Mouse (Mus musculus): Measurements from ENCODE around the gene Ninj2. TPM values are rescaled to one million over a fixed set of nuclear protein-coding genes. Genes with fewer than 3 reads are reported as not detected.

Ninj2 gene
- polyA plus RNA-seq, 1 experiment from 2014 or later = not detected

DNA sequence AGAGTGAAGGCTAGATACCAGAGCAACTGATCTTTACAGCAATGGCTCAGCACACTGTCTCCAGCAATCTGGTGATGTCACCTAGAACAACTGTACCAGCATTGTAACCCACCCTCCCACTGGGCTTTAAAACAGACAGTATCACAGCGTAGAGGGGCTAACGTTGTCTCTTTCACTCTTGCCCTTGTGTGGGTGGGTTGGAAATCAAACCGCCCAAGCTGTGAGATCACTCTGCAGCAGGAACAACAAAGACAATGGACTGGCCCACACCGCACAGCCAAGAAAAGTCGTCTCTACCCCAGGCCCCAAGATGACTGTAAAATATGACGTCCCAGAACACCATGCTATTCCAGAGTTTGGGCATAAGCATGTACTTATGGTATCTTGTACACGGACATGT lies 136.7 kb downstream of the Ninj2 start:
- 85% methylated on average over 7 of the region's 7 CpGs for WGBS
- H3K9ac ChIP-seq (replicated peaks; ENCODE audit: low read length) = no peak overlapping the region
- no peaks in the 10 kb centered on the region for H3K27me3 ChIP-seq (ENCODE audit: control insufficient read depth, insufficient read depth, low read length)
- H3K9me3 ChIP-seq (replicated peaks; ENCODE audit: control insufficient read depth, low read length) = no peaks in the 10 kb centered on the region
- H3K4me1 ChIP-seq (ENCODE audit: control insufficient read depth, insufficient read depth, low read length) = no peaks in the 10 kb centered on the region
- DNase-seq (ENCODE audit: low spot score) = no peak
- H3K4me2 ChIP-seq (ENCODE audit: low read depth, low read length) = no peak overlapping the region
- no peak for ATAC-seq (replicated peaks; ENCODE audit: insufficient number of reproducible peaks, low FRiP score, low TSS enrichment, low read depth)
- no peaks in the 10 kb centered on the region for H3K36me3 ChIP-seq (replicated peaks; ENCODE audit: control insufficient read depth, insufficient read depth, low read depth, low read length)
- H3K27ac ChIP-seq (replicated peaks; ENCODE audit: low read depth, low read length) = no peak overlapping the region
- H3K4me3 ChIP-seq (ENCODE audit: low read depth, low read length) = no peak overlapping the region

DNA sequence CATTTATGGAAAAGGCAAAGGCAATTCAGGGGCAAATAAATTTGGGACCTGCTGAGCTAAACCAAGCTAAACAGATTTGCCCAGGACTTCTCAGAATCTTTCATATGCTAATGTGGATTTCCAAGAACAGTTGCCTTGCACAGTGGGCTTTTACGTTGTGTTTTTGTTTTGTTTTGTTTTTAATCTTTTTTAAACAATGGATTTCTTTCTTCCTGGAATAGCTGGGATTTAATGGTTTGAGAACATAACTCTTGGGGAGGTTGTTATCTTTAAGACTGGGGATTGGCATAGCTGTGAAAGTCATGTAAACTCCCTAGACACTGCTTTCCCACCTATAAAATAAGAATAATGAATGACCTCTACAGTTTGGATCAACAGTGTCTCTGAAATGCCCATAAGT lies 137.3 kb downstream of the Ninj2 start:
- no peak overlapping the region for H3K4me2 ChIP-seq (ENCODE audit: low read depth, low read length)
- H3K9ac ChIP-seq (replicated peaks; ENCODE audit: low read length) = no peak overlapping the region
- ATAC-seq (replicated peaks; ENCODE audit: insufficient number of reproducible peaks, low FRiP score, low TSS enrichment, low read depth) = no peak
- H3K4me3 ChIP-seq (ENCODE audit: low read depth, low read length) = no peak overlapping the region
- DNase-seq (ENCODE audit: low spot score) = no peak
- 40% methylated on average over 1 of the region's 1 CpGs for WGBS
- no peaks in the 10 kb centered on the region for H3K4me1 ChIP-seq (ENCODE audit: control insufficient read depth, insufficient read depth, low read length)
- no peak overlapping the region for H3K27ac ChIP-seq (replicated peaks; ENCODE audit: low read depth, low read length)
- H3K36me3 ChIP-seq (replicated peaks; ENCODE audit: control insufficient read depth, insufficient read depth, low read depth, low read length) = no peaks in the 10 kb centered on the region
- no peaks in the 10 kb centered on the region for H3K27me3 ChIP-seq (ENCODE audit: control insufficient read depth, insufficient read depth, low read length)
- H3K9me3 ChIP-seq (replicated peaks; ENCODE audit: control insufficient read depth, low read length) = no peaks in the 10 kb centered on the region

DNA sequence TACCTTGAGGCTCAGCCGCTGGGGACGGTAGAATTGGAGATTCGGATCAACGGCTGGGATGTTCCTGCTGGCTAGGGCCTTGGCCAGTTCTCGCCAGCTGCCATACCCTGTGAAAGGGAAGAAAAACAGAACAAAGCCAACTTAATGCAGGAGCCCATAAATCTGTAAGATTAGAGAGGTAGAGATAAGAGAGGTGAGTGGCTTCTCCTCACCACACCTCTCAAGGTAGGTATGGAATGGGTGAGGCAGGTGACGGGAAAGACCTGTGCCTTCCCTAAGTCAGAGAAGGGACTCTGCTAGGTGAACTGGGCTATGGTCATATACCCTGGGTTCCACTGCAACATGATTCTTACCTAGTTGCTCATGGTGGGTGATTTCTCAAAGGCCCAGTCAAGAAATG lies 139.7 kb downstream of the Ninj2 start:
- no peaks in the 10 kb centered on the region for H3K9me3 ChIP-seq (replicated peaks; ENCODE audit: control insufficient read depth, low read length)
- no peaks in the 10 kb centered on the region for H3K36me3 ChIP-seq (replicated peaks; ENCODE audit: control insufficient read depth, insufficient read depth, low read depth, low read length)
- DNase-seq (ENCODE audit: low spot score) (no peak), ATAC-seq (replicated peaks; ENCODE audit: insufficient number of reproducible peaks, low FRiP score, low TSS enrichment, low read depth) (no peak)
- no peak overlapping the region for H3K9ac ChIP-seq (replicated peaks; ENCODE audit: low read length)
- no peak overlapping the region for H3K4me2 ChIP-seq (ENCODE audit: low read depth, low read length)
- no peak overlapping the region for H3K4me3 ChIP-seq (ENCODE audit: low read depth, low read length)
- H3K27me3 ChIP-seq (ENCODE audit: control insufficient read depth, insufficient read depth, low read length) = no peaks in the 10 kb centered on the region
- 92% methylated on average over 6 of the region's 6 CpGs for WGBS
- H3K27ac ChIP-seq (replicated peaks; ENCODE audit: low read depth, low read length) = no peak overlapping the region
- no peaks in the 10 kb centered on the region for H3K4me1 ChIP-seq (ENCODE audit: control insufficient read depth, insufficient read depth, low read length)

DNA sequence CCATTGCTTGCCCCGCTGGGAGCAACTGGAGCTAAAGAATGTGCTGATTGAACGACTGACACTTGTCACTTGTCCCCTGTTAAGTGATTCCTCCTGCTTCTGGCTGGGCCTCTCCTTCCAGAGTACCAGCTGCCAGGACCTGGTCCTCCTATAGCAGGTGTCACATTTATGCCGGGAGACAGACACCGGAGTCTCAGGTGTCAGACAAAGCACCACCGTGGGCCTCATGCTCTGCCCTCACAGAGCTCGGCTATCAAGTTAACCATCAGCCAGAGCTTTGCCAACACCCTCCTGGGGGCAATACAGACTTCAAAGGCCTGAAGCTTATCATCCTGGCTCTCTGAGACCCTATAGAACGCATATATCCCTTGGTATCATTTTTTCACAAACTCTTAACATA lies 142.7 kb downstream of the Ninj2 start:
- Histone ChIP-seq H3K27ac (replicated peaks; ENCODE audit: low read depth, low read length) (no peak overlapping the region), H3K4me1 (ENCODE audit: control insufficient read depth, insufficient read depth, low read length) (no peaks in the 10 kb centered on the region), H3K9me3 (replicated peaks; ENCODE audit: control insufficient read depth, low read length) (no peaks in the 10 kb centered on the region), H3K27me3 (ENCODE audit: control insufficient read depth, insufficient read depth, low read length) (no peaks in the 10 kb centered on the region), H3K4me2 (ENCODE audit: low read depth, low read length) (no peak overlapping the region), H3K9ac (replicated peaks; ENCODE audit: low read length) (no peak overlapping the region), H3K36me3 (replicated peaks; ENCODE audit: control insufficient read depth, insufficient read depth, low read depth, low read length) (no peaks in the 10 kb centered on the region), H3K4me3 (ENCODE audit: low read depth, low read length) (no peak overlapping the region)
- ATAC-seq (replicated peaks; ENCODE audit: insufficient number of reproducible peaks, low FRiP score, low TSS enrichment, low read depth) (no peak), DNase-seq (ENCODE audit: low spot score) (no peak)
- WGBS = 51% methylated on average over 7 of the region's 7 CpGs

DNA sequence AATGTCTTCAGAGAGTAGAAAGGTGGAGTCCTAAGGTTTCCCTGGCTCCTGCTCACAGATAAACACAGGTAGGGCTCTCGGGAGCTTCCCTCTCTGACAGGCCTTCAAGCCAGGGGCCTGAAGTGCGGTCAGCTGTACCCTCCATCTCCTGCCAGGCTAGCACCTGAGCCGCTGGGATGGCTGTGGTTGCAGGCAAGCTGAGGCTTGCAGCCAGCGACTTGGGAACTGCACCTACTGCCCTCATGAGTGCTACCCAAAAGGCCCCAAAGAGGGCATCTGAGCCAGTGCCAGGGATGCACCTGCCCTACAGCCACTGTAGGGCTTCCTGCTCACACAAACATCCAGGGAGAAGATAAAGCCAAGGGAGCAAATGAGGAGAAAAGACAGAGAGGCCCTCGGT lies 147.3 kb downstream of the Ninj2 start:
- DNase-seq (ENCODE audit: low spot score) (no peak), ATAC-seq (replicated peaks; ENCODE audit: insufficient number of reproducible peaks, low FRiP score, low TSS enrichment, low read depth) (no peak)
- H3K36me3 ChIP-seq (replicated peaks; ENCODE audit: control insufficient read depth, insufficient read depth, low read depth, low read length) = no peaks in the 10 kb centered on the region
- 85% methylated on average over 5 of the region's 5 CpGs for WGBS
- no peak overlapping the region for H3K4me3 ChIP-seq (ENCODE audit: low read depth, low read length)
- H3K27ac ChIP-seq (replicated peaks; ENCODE audit: low read depth, low read length) = no peak overlapping the region
- no peaks in the 10 kb centered on the region for H3K27me3 ChIP-seq (ENCODE audit: control insufficient read depth, insufficient read depth, low read length)
- no peak overlapping the region for H3K9ac ChIP-seq (replicated peaks; ENCODE audit: low read length)
- H3K4me2 ChIP-seq (ENCODE audit: low read depth, low read length) = no peak overlapping the region
- H3K9me3 ChIP-seq (replicated peaks; ENCODE audit: control insufficient read depth, low read length) = no peaks in the 10 kb centered on the region
- H3K4me1 ChIP-seq (ENCODE audit: control insufficient read depth, insufficient read depth, low read length) = no peaks in the 10 kb centered on the region

DNA sequence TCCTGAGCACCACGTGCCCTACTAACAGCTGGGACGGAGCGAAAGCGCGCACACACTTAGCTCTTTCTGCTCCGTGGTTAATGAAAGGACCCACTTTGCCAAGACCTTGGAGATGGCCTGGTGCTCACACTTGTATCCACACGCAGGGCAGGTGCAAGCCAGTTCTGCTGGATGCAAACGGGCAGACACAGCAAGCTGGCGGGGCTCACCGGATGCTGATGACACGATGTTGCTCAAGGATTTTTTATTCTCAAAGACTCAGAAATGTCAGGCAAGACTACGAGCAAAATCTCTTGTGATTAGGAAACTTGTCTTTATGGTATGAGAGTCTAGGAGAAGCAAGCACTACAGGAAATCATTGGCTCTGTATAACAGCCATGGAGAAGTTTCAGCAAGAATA lies 148.3 kb downstream of the Ninj2 start:
- H3K27ac ChIP-seq (replicated peaks; ENCODE audit: low read depth, low read length) = no peak overlapping the region
- 87% methylated on average over 12 of the region's 12 CpGs for WGBS
- no peak overlapping the region for H3K4me3 ChIP-seq (ENCODE audit: low read depth, low read length)
- no peaks in the 10 kb centered on the region for H3K36me3 ChIP-seq (replicated peaks; ENCODE audit: control insufficient read depth, insufficient read depth, low read depth, low read length)
- DNase-seq (ENCODE audit: low spot score) = no peak
- no peaks in the 10 kb centered on the region for H3K4me1 ChIP-seq (ENCODE audit: control insufficient read depth, insufficient read depth, low read length)
- H3K9me3 ChIP-seq (replicated peaks; ENCODE audit: control insufficient read depth, low read length) = no peaks in the 10 kb centered on the region
- no peaks in the 10 kb centered on the region for H3K27me3 ChIP-seq (ENCODE audit: control insufficient read depth, insufficient read depth, low read length)
- H3K9ac ChIP-seq (replicated peaks; ENCODE audit: low read length) = no peak overlapping the region
- no peak for ATAC-seq (replicated peaks; ENCODE audit: insufficient number of reproducible peaks, low FRiP score, low TSS enrichment, low read depth)
- H3K4me2 ChIP-seq (ENCODE audit: low read depth, low read length) = no peak overlapping the region

DNA sequence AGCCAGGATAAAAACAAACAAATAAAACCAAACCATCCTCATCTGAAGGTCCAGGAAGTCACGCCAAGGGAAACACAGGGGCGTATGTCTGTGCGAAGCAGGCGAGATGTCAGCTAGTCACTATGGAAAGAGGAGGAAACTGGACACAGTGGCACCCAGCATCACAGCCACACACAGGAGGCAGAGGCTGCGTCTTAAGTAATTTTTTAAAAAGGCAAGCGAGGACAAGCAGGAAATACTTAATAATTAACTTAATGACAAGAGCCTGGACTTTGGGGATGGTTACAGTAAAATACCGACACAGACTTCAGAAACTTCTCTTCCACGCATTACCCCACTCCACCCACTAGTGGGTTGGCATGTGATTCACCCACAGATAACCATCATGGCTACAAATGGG lies 149.4 kb downstream of the Ninj2 start:
- DNase-seq (ENCODE audit: low spot score) (no peak), ATAC-seq (replicated peaks; ENCODE audit: insufficient number of reproducible peaks, low FRiP score, low TSS enrichment, low read depth) (no peak)
- Histone ChIP-seq H3K27me3 (ENCODE audit: control insufficient read depth, insufficient read depth, low read length) (no peaks in the 10 kb centered on the region), H3K4me3 (ENCODE audit: low read depth, low read length) (no peak overlapping the region), H3K9ac (replicated peaks; ENCODE audit: low read length) (no peak overlapping the region), H3K4me1 (ENCODE audit: control insufficient read depth, insufficient read depth, low read length) (no peaks in the 10 kb centered on the region), H3K4me2 (ENCODE audit: low read depth, low read length) (no peak overlapping the region), H3K36me3 (replicated peaks; ENCODE audit: control insufficient read depth, insufficient read depth, low read depth, low read length) (no peaks in the 10 kb centered on the region), H3K27ac (replicated peaks; ENCODE audit: low read depth, low read length) (no peak overlapping the region), H3K9me3 (replicated peaks; ENCODE audit: control insufficient read depth, low read length) (no peaks in the 10 kb centered on the region)
- WGBS = 72% methylated on average over 8 of the region's 8 CpGs

DNA sequence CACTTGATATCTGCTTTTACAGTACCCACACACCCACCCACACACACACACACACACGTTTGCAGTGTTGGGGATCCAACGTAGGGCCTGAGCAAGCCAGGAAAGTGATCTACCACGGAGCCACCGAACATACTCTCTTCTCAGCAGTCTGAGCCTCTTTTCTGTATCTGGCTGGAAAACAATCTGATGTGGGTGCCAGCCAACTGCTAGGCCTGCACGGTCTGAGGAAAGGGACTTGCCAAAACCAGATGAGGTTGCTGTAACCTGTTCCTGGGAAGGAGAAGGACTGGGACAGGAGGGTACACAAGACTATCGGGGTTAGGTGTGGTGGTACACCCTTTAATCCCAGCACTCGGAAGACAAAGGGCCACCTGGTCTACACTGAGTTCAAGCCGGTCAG lies 150.1 kb downstream of the Ninj2 start:
- Histone ChIP-seq H3K27me3 (ENCODE audit: control insufficient read depth, insufficient read depth, low read length) (no peaks in the 10 kb centered on the region), H3K27ac (replicated peaks; ENCODE audit: low read depth, low read length) (no peak overlapping the region), H3K9ac (replicated peaks; ENCODE audit: low read length) (no peak overlapping the region), H3K36me3 (replicated peaks; ENCODE audit: control insufficient read depth, insufficient read depth, low read depth, low read length) (no peaks in the 10 kb centered on the region), H3K4me2 (ENCODE audit: low read depth, low read length) (no peak overlapping the region), H3K4me3 (ENCODE audit: low read depth, low read length) (no peak overlapping the region), H3K4me1 (ENCODE audit: control insufficient read depth, insufficient read depth, low read length) (no peaks in the 10 kb centered on the region), H3K9me3 (replicated peaks; ENCODE audit: control insufficient read depth, low read length) (no peaks in the 10 kb centered on the region)
- WGBS = 77% methylated on average over 8 of the region's 8 CpGs
- no peak for ATAC-seq (replicated peaks; ENCODE audit: insufficient number of reproducible peaks, low FRiP score, low TSS enrichment, low read depth)
- no peak for DNase-seq (ENCODE audit: low spot score)

DNA sequence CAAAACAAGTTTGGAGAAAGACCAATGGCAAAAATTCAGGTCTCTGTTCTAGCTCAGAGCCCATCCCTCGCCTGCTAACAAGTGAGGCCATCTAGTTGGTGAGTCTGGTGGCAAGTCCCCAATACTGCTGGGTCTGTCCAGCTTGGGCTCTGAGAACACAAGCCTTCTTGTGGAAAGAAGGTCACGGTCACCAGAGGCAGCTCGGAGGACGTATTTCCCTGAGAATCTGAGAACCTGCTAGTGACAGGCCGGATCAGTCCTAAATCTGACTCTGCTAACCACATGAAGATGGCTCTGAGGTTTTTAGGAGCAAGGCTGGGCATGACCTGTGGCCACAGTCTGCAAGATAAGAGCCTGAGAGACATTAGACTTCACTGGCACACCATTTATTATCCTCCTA lies 153.5 kb downstream of the Ninj2 start:
- H3K9me3 ChIP-seq (replicated peaks; ENCODE audit: control insufficient read depth, low read length) = no peaks in the 10 kb centered on the region
- no peak overlapping the region for H3K4me2 ChIP-seq (ENCODE audit: low read depth, low read length)
- WGBS = 80% methylated on average over 5 of the region's 5 CpGs
- H3K4me1 ChIP-seq (ENCODE audit: control insufficient read depth, insufficient read depth, low read length) = no peaks in the 10 kb centered on the region
- H3K27ac ChIP-seq (replicated peaks; ENCODE audit: low read depth, low read length) = no peak overlapping the region
- ATAC-seq (replicated peaks; ENCODE audit: insufficient number of reproducible peaks, low FRiP score, low TSS enrichment, low read depth) (no peak), DNase-seq (ENCODE audit: low spot score) (no peak)
- H3K9ac ChIP-seq (replicated peaks; ENCODE audit: low read length) = no peak overlapping the region
- H3K36me3 ChIP-seq (replicated peaks; ENCODE audit: control insufficient read depth, insufficient read depth, low read depth, low read length) = no peaks in the 10 kb centered on the region
- no peak overlapping the region for H3K4me3 ChIP-seq (ENCODE audit: low read depth, low read length)
- H3K27me3 ChIP-seq (ENCODE audit: control insufficient read depth, insufficient read depth, low read length) = no peaks in the 10 kb centered on the region
